Mouse (Mus musculus) heart, embryonic 11.5 days (tissue): Measurements from ENCODE around the gene Rplp2. TPM values are rescaled to one million over a fixed set of nuclear protein-coding genes. Genes with fewer than 3 reads are reported as not detected.
A peak's percentile ranks its signal among the peaks of the same experiment; 100 is the strongest.

Source experiments
- ATAC-seq: fragments of 200-750 bp; cut with Nextera tagmentation; replicated peaks from 2 replicates; pipeline ENCODE4 v1.8.0; 2017; ENCODE audit warnings: moderate library complexity; ENCODE audit not compliant: insufficient number of reproducible peaks, low FRiP score, low TSS enrichment
- H3K27ac ChIP-seq: fragments of 300-500 bp; sonication (generic); 2 replicates; pipeline ENCODE4 v1.5.1; 2014; ENCODE audit warnings: mild to moderate bottlenecking, low read depth, low read length
- H3K27me3 ChIP-seq: fragments of 300-500 bp; sonication (generic); 2 replicates; pipeline ENCODE4 v1.6.1; 2014; ENCODE audit warnings: mild to moderate bottlenecking, low read length, mixed read lengths; ENCODE audit not compliant: control insufficient read depth, insufficient read depth
- H3K36me3 ChIP-seq: fragments of 300-500 bp; sonication (generic); 2 replicates; pipeline ENCODE4 v1.6.1; 2014; ENCODE audit warnings: mild to moderate bottlenecking, low read length, moderate library complexity, mixed read lengths; ENCODE audit not compliant: control insufficient read depth, insufficient read depth
- H3K4me1 ChIP-seq: fragments of 300-500 bp; sonication (generic); 2 replicates; pipeline ENCODE4 v1.6.1; 2014; ENCODE audit warnings: low read length; ENCODE audit not compliant: control insufficient read depth, insufficient read depth
- H3K4me2 ChIP-seq: fragments of 300-500 bp; sonication (generic); 2 replicates; pipeline ENCODE4 v1.6.1; 2014; ENCODE audit warnings: mild to moderate bottlenecking, moderate library complexity
- H3K4me3 ChIP-seq: fragments of 300-500 bp; sonication (generic); 2 replicates; pipeline ENCODE4 v1.5.1; 2014; ENCODE audit warnings: low read depth, low read length
- H3K9ac ChIP-seq: fragments of 300-500 bp; sonication (generic); 2 replicates; pipeline ENCODE4 v1.6.1; 2014; ENCODE audit warnings: mild to moderate bottlenecking, low read depth, low read length, moderate library complexity
- H3K9me3 ChIP-seq: fragments of 300-500 bp; sonication (generic); replicated peaks from 2 replicates; pipeline ENCODE4 v1.6.1; 2016; ENCODE audit warnings: low read length; ENCODE audit not compliant: control insufficient read depth
- WGBS: fragments of 180-500 bp; shearing (Covaris S2); extraction: QIAGEN DNeasy Blood & Tissue Kit; methylation state at CpG from one replicate; pipeline ENCODE4 v1.1.7; 2014; ENCODE audit not compliant: insufficient replicate concordance; 5-methylcytosine and 5-hydroxymethylcytosine counted together
- polyA plus RNA-seq: library from polyadenylated mRNA; unstranded; fragments of >200 nt; fragmentation: Nextera tagmentation; extraction: Ambion mirVana; gene quantifications from 2 replicates; pipeline ENCODE4 v1.2.1, GENCODE M21; 2014

Gene Rplp2
- polyA plus RNA-seq, 1 experiment from 2014 or later: 1,016 TPM

- ATAC-seq: no peak
- Histone ChIP-seq H3K27ac (no peak overlapping the region), H3K36me3 (peaks cover 6% of the 10 kb centered on the region), H3K4me3 (peak overlapping the region; percentile 31), H3K4me1 (peaks cover 61% of the 10 kb centered on the region), H3K4me2 (peak overlapping the region; percentile 54), H3K9me3 (no peaks in the 10 kb centered on the region), H3K27me3 (peaks cover 49% of the 10 kb centered on the region), H3K9ac (no peak overlapping the region)
- 34% methylated on average over 9 of the region's 10 CpGs for whole genome bisulfite sequencing
These were observed 18.3 kb downstream of the Rplp2 start for GRCm38 (mm10) chr7:141465388-141466044.

GRCm38 (mm10) chr7:141466045-141466394, 18.9 kb downstream of the Rplp2 start:
- H3K4me3 ChIP-seq: no peak overlapping the region
- no peaks in the 10 kb centered on the region for H3K9me3 ChIP-seq
- H3K36me3 ChIP-seq: peaks cover 11% of the 10 kb centered on the region
- peaks cover 44% of the 10 kb centered on the region for H3K27me3 ChIP-seq
- no peak overlapping the region for H3K4me2 ChIP-seq
- peaks cover 57% of the 10 kb centered on the region for H3K4me1 ChIP-seq
- no peak overlapping the region for H3K9ac ChIP-seq
- ATAC-seq: no peak
- H3K27ac ChIP-seq: no peak overlapping the region
- WGBS: 60% methylated on average over 7 of the region's 7 CpGs

GRCm38 (mm10) chr7:141466607-141467148, 19.5 kb downstream of the Rplp2 start:
- ATAC-seq: no peak
- Histone ChIP-seq H3K4me2 (peak overlapping the region; percentile 80), H3K36me3 (peaks cover 15% of the 10 kb centered on the region), H3K9me3 (no peaks in the 10 kb centered on the region), H3K27ac (peak overlapping the region; percentile 96), H3K27me3 (peaks cover 38% of the 10 kb centered on the region), H3K4me1 (peaks cover 51% of the 10 kb centered on the region), H3K9ac (peak overlapping the region; percentile 87), H3K4me3 (peak overlapping the region; percentile 73)
- WGBS: 52% methylated on average over 10 of the region's 10 CpGs

GRCm38 (mm10) chr7:141467230-141468030, 20.3 kb downstream of the Rplp2 start, which contains the start of gene Cd151:
Cd151 (plus strand) TSS chr7:141467392.
- peaks cover 30% of the 10 kb centered on the region for H3K27me3 ChIP-seq
- peaks cover 47% of the 10 kb centered on the region for H3K4me1 ChIP-seq
- peak within 1 kb of the TSS; percentile 80 for H3K4me2 ChIP-seq
- H3K27ac ChIP-seq: peak within 1 kb of the TSS; percentile 96
- peak; percentile 80 for ATAC-seq
- WGBS: under 1% methylated on average over 52 of the region's 52 CpGs
- no peaks in the 10 kb centered on the region for H3K9me3 ChIP-seq
- H3K36me3 ChIP-seq: peaks cover 19% of the 10 kb centered on the region
- H3K9ac ChIP-seq: peak within 1 kb of the TSS; percentile 87
- peak within 1 kb of the TSS; percentile 73 for H3K4me3 ChIP-seq

- Histone ChIP-seq H3K9me3 (no peaks in the 10 kb centered on the region), H3K27ac (peak overlapping the region; percentile 96), H3K36me3 (peaks cover 22% of the 10 kb centered on the region), H3K9ac (peak overlapping the region; percentile 87), H3K4me2 (peak overlapping the region; percentile 80), H3K4me3 (peak overlapping the region; percentile 73), H3K4me1 (peaks cover 47% of the 10 kb centered on the region), H3K27me3 (peaks cover 25% of the 10 kb centered on the region)
- WGBS: 12% methylated on average over 5 of the region's 5 CpGs
- ATAC-seq: no peak
These were observed 21.0 kb downstream of the Rplp2 start for GRCm38 (mm10) chr7:141468164-141468521.

- Histone ChIP-seq H3K36me3 (peaks cover 22% of the 10 kb centered on the region), H3K4me1 (peaks cover 43% of the 10 kb centered on the region), H3K4me2 (peak overlapping the region; percentile 80), H3K4me3 (peak overlapping the region; percentile 73), H3K9ac (peak overlapping the region; percentile 87), H3K27ac (peak overlapping the region; percentile 96), H3K9me3 (no peaks in the 10 kb centered on the region), H3K27me3 (peaks cover 20% of the 10 kb centered on the region)
- ATAC-seq: peak; percentile 65
- 2% methylated on average over 8 of the region's 8 CpGs for WGBS
These were observed 21.5 kb downstream of the Rplp2 start for GRCm38 (mm10) chr7:141468522-141469211.

GRCm38 (mm10) chr7:141469352-141469751, 22.2 kb downstream of the Rplp2 start:
- Histone ChIP-seq H3K4me3 (peak overlapping the region; percentile 73), H3K9ac (peak overlapping the region; percentile 87), H3K27me3 (peaks cover 13% of the 10 kb centered on the region), H3K4me2 (peak overlapping the region; percentile 80), H3K4me1 (peaks cover 50% of the 10 kb centered on the region), H3K36me3 (peaks cover 22% of the 10 kb centered on the region), H3K9me3 (no peaks in the 10 kb centered on the region), H3K27ac (peak overlapping the region; percentile 96)
- no peak for ATAC-seq
- 85% methylated on average over 6 of the region's 6 CpGs for WGBS

- peak overlapping the region; percentile 87 for H3K9ac ChIP-seq
- no peak overlapping the region for H3K4me3 ChIP-seq
- peaks cover 44% of the 10 kb centered on the region for H3K4me1 ChIP-seq
- ATAC-seq: no peak
- H3K9me3 ChIP-seq: no peaks in the 10 kb centered on the region
- H3K4me2 ChIP-seq: peak overlapping the region; percentile 80
- H3K36me3 ChIP-seq: peaks cover 22% of the 10 kb centered on the region
- 88% methylated on average over 18 of the region's 18 CpGs for WGBS
- H3K27me3 ChIP-seq: peaks cover 7% of the 10 kb centered on the region
- H3K27ac ChIP-seq: peak overlapping the region; percentile 96; the same call in 1 of the 2 replicates
These were observed 22.9 kb downstream of the Rplp2 start for GRCm38 (mm10) chr7:141469901-141470636.
